Mouse (Mus musculus) limb, embryonic 11.5 days (tissue): ENCODE measurements around the gene Tmed9. TPM values are rescaled to one million over a fixed set of nuclear protein-coding genes. Genes with fewer than 3 reads are reported as not detected.
"Not testable (repeated sequence)": the region's sequence is repeated elsewhere in the genome, so short reads cannot be mapped to it uniquely, and the experiment has no call there.

ENCODE experiments used
- ATAC-seq: fragments of 200-750 bp; cut with Nextera tagmentation; 2 replicates; pipeline ENCODE4 v1.8.0; 2017; ENCODE audit warnings: low read depth; ENCODE audit not compliant: insufficient number of reproducible peaks, low FRiP score, low TSS enrichment
- DNase-seq: peaks from one replicate; pipeline ENCODE4 v3.0.0-alpha.2; 2015; ENCODE audit warnings: low spot score
- H3K27ac ChIP-seq: fragments of 300-500 bp; sonication (generic); replicated peaks from 2 replicates; pipeline ENCODE4 v1.5.1; 2014; ENCODE audit warnings: low read depth, mild to moderate bottlenecking, low read length
- H3K27me3 ChIP-seq: fragments of 300-500 bp; sonication (generic); 2 replicates; pipeline ENCODE4 v1.6.1; 2014; ENCODE audit warnings: mild to moderate bottlenecking, low read length, mixed read lengths; ENCODE audit not compliant: control insufficient read depth, insufficient read depth
- H3K36me3 ChIP-seq: fragments of 300-500 bp; sonication (generic); 2 replicates; pipeline ENCODE4 v1.6.1; 2014; ENCODE audit warnings: mild to moderate bottlenecking, low read length, moderate library complexity, mixed read lengths; ENCODE audit not compliant: control insufficient read depth, insufficient read depth
- H3K4me1 ChIP-seq: fragments of 300-500 bp; sonication (generic); 2 replicates; pipeline ENCODE4 v1.6.1; 2014; ENCODE audit warnings: low read length, mixed read lengths; ENCODE audit not compliant: control insufficient read depth, insufficient read depth
- H3K4me2 ChIP-seq: fragments of 300-500 bp; sonication (generic); 2 replicates; pipeline ENCODE4 v1.6.1; 2014; ENCODE audit warnings: low read depth, mild to moderate bottlenecking, moderate library complexity; ENCODE audit not compliant: severe bottlenecking
- H3K4me3 ChIP-seq: fragments of 300-500 bp; sonication (generic); 2 replicates; pipeline ENCODE4 v1.5.1; 2014; ENCODE audit warnings: low read depth, low read length
- H3K9ac ChIP-seq: fragments of 300-500 bp; sonication (generic); 2 replicates; pipeline ENCODE4 v1.6.1; 2014; ENCODE audit warnings: mild to moderate bottlenecking, low read length
- H3K9me3 ChIP-seq: fragments of 300-500 bp; sonication (generic); 2 replicates; pipeline ENCODE4 v1.6.1; 2016; ENCODE audit warnings: low read length; ENCODE audit not compliant: control insufficient read depth
- WGBS: fragments of 180-500 bp; shearing (Covaris S2); extraction: QIAGEN DNeasy Blood & Tissue Kit; methylation state at CpG from one replicate; pipeline ENCODE4 v1.1.7; 2014; 5-methylcytosine and 5-hydroxymethylcytosine counted together
- polyA plus RNA-seq: library from polyadenylated mRNA; unstranded; fragments of >200 nt; fragmentation: Nextera tagmentation; extraction: Ambion mirVana; gene quantifications from 2 replicates; pipeline ENCODE4 v1.2.1, GENCODE M21; 2014

The Tmed9 gene
- polyA plus RNA-seq, 1 experiment from 2014 or later: 60.9 TPM

DNA sequence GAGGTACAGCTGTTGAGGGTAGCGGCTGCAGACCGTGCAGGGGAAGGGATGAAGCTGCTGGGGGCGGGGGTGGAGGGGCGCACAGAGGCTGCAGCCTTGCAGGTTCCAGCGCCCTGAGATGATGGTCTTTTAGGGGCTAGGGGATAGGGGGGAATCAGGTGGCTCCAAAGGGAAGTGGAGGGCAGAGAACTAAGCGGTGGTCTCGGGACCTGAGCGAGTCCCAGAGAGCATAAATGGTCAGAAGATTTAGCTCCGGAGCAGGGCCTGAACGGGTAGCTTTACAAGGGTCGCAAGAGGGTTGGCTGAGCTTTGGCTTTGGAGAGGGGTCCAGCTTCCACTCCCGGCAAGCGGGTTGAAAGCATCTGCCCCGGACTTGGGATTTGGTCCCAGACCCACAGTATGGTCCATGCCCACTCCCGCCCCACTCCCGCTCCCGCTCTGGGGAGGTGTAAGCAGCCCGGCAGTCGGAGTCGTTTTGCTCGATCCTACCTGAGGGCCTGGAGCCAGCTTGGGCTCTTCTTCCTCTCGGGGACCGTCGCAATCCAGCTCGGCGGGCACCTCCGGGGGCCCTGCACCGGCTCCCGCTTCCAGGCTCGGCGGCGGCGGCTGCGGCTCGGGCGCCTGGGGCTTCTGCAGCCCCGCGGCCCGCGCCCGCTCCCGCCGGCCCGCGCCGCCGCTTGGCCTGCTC lies 3.1 kb upstream of the Tmed9 start:
- peak; percentile 69 for DNase-seq

DNA sequence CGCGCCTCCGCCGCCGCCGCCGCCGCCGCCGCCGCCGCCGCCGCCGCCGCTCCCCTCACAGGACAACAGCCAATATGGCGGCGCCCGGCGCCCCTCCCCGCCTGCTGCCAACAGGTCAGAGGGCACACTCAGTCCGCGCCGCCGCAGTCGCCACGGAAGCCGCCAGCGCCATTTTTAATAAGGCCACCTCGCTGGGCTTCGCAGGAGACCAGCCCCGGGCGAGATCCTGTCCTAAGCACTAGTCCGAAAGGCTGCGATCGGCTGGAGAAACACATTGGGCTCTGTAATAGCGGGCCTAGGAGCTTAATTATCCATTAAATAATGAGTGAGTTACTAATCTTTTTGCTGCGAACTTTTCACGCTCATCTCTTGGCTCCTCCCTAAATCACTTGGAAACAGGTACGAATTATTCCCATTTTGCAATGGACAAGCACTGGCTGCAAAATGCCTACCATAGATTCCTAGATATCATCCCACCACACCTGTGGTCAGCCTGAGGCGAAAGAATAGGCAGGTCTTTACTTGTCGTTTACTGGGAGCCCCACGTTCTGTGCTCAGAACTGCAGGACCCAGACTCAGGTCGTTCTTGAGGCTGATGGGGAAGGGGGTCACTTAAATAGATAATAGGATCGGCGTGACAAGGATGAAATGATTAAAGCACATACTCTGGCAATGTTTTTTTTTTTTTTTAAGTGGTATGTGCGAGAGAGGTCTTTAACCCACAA lies 2.3 kb upstream of the Tmed9 start, which contains the start of gene Fam193b:
Fam193b (minus strand) TSS at position 94 of the 725 bp plus-strand sequence.
- DNase-seq: peak; percentile 96
- H3K4me3 ChIP-seq: peak within 1 kb of the TSS; percentile 99
- WGBS: 3% methylated on average over 40 of the region's 47 CpGs
- peak within 1 kb of the TSS; percentile 66 for H3K4me2 ChIP-seq
- H3K9ac ChIP-seq: peak within 1 kb of the TSS; percentile 96
- peak; percentile 89 for ATAC-seq
- no peaks in the 10 kb centered on the region; the same call in 1 of the 2 replicates for H3K36me3 ChIP-seq
- peak within 1 kb of the TSS; percentile 81 for H3K27ac ChIP-seq
- H3K9me3 ChIP-seq: no peaks in the 10 kb centered on the region
- H3K4me1 ChIP-seq: peaks cover 11% of the 10 kb centered on the region
- H3K27me3 ChIP-seq: no peaks in the 10 kb centered on the region

More for the DNA sequence above, 3.1 kb upstream of the Tmed9 start:
- under 1% methylated on average over 47 of the region's 47 CpGs for WGBS
- no peaks in the 10 kb centered on the region for H3K9me3 ChIP-seq
- peak overlapping the region; percentile 99 for H3K4me3 ChIP-seq
- H3K27ac ChIP-seq: peak overlapping the region; percentile 81
- peak overlapping the region; percentile 96 for H3K9ac ChIP-seq
- peaks cover 11% of the 10 kb centered on the region for H3K4me1 ChIP-seq
- peak; percentile 62; the same call in 1 of the 2 replicates for ATAC-seq
- peaks cover 2% of the 10 kb centered on the region for H3K36me3 ChIP-seq
- H3K27me3 ChIP-seq: no peaks in the 10 kb centered on the region
- H3K4me2 ChIP-seq: peak overlapping the region; percentile 66

DNA sequence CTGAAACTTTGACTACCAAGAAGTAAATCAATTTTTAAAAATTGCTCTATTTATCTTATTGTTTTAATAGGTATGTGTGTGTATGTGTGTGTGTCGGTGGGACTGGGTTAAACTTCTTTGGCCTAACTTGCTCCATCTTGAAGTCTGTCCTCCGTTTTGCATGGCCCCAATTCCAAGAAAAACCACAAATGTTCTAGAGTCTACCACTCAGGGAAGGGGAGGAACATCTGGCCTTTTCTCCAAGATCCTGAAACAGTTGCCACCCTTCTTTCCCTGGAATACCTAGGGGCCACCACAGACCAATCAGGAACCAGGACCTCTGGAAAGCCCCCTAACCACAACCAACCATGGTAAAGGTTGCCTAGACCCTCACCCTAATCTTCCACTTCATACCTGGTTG lies 1.6 kb upstream of the Tmed9 start:
- H3K9ac ChIP-seq: no peak overlapping the region
- H3K4me3 ChIP-seq: no peak overlapping the region
- H3K4me1 ChIP-seq: peaks cover 11% of the 10 kb centered on the region
- no peaks in the 10 kb centered on the region for H3K9me3 ChIP-seq
- H3K36me3 ChIP-seq: no peaks in the 10 kb centered on the region; the same call in 1 of the 2 replicates
- H3K27me3 ChIP-seq: no peaks in the 10 kb centered on the region
- no peak overlapping the region for H3K27ac ChIP-seq
- WGBS: 89% methylated on average over 2 of the region's 2 CpGs
- ATAC-seq (no peak), DNase-seq (no peak)
- H3K4me2 ChIP-seq: no peak overlapping the region

DNA sequence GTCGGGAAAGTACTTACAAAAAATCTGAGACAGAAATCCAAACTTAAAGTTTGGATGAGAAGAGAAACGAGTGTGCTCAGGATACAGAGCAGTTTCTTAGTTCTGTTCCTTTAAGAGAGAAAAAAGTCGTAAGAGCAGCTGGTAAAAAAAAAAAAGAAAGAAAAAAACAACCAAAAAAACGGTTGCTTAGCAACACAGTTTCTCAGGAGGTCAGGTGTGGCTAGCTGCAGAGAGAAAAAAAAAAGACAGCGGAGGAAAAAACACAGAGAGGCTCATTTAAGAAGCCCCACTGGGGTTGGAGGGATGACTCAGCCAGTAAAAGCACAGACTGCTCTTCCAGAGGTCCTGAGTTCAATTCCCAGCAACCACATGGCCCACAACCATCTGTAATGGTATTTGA lies 789 bp downstream of the Tmed9 start:
- Histone ChIP-seq H3K4me2 (no peak overlapping the region), H3K27ac (no peak overlapping the region), H3K4me3 (no peak overlapping the region), H3K9ac (no peak overlapping the region), H3K9me3 (no peaks in the 10 kb centered on the region), H3K27me3 (no peaks in the 10 kb centered on the region), H3K4me1 (peaks cover 5% of the 10 kb centered on the region), H3K36me3 (no peaks in the 10 kb centered on the region)
- DNase-seq: no peak
- 79% methylated on average over 5 of the region's 5 CpGs for WGBS
- no peak for ATAC-seq

DNA sequence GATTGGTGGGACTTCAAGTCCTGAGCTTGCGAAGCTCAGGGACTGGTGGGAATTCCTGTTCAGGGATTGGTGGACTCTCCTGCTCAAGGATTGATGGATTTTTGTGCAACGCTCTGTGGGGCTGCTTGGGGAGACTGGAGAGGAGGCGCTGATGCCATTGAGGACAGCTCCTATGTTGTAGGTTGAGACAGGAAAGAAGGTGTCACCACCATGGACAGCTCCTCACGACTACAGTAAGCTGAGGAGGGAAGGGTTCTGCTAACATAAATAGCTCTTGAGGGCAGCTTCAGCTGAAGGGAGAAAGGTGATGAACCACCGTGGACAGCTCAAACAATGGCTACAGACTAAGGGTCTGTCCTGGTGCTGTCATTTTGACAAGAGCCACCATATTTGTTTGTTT lies 2.4 kb downstream of the Tmed9 start:
- Histone ChIP-seq H3K4me1 (no peaks in the 10 kb centered on the region), H3K4me3 (no peak overlapping the region), H3K9ac (no peak overlapping the region), H3K27ac (no peak overlapping the region), H3K36me3 (no peaks in the 10 kb centered on the region), H3K9me3 (no peaks in the 10 kb centered on the region), H3K4me2 (no peak overlapping the region), H3K27me3 (no peaks in the 10 kb centered on the region)
- ATAC-seq: no peak
- peak; percentile 34 for DNase-seq
- 64% methylated on average over 5 of the region's 5 CpGs for WGBS

DNA sequence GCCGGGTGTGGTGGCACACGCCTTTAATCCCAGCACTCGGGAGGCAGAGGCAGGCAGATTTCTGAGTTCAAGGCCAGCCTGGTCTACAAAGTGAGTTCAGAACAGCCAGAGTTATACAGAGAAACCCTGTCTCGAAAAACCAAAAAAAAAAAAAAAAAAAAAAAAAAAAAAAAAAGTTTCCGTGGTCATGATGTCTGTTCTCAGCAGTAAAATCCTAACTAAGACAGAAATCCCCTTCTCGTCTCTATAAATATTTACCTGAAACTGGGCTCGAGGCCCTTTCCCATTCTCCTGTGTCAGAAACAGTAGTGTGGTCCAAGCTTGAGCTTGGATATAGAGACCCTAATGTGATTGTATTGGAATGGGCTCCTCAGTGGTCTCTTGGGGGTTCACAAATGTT lies 3.3 kb downstream of the Tmed9 start:
- not testable (repeated sequence) for H3K4me3 ChIP-seq, H3K36me3 ChIP-seq, H3K27me3 ChIP-seq, H3K9me3 ChIP-seq, DNase-seq, H3K27ac ChIP-seq, H3K9ac ChIP-seq, H3K4me1 ChIP-seq, ATAC-seq, H3K4me2 ChIP-seq
- WGBS: 90% methylated on average over 7 of the region's 7 CpGs

DNA sequence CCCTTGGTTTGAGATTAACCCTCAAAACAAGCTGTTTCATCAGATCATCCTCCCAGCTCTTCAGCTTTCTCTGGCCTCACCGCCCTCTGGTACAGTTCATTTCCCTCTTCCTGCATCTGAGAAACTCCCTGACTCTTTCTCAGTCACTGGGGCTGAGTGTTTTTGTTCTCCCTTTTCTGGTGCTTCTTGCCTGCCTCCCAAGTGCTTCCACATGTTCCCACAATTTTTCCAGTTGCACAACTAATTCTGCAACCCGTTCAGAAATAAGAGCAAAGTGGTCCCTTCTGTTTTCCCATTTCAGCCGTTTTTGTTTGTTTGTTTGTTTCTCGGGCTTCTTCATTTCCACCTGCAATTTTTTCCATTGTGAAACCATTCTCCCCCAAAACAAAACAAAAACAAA lies 4.6 kb downstream of the Tmed9 start:
- no peak overlapping the region for H3K9ac ChIP-seq
- no peak overlapping the region for H3K27ac ChIP-seq
- DNase-seq: no peak
- no peaks in the 10 kb centered on the region for H3K27me3 ChIP-seq
- no peaks in the 10 kb centered on the region for H3K9me3 ChIP-seq
- H3K36me3 ChIP-seq: no peaks in the 10 kb centered on the region
- H3K4me1 ChIP-seq: no peaks in the 10 kb centered on the region
- no peak overlapping the region for H3K4me3 ChIP-seq
- no peak overlapping the region for H3K4me2 ChIP-seq
- ATAC-seq: no peak
- 77% methylated on average over 4 of the region's 4 CpGs for WGBS

DNA sequence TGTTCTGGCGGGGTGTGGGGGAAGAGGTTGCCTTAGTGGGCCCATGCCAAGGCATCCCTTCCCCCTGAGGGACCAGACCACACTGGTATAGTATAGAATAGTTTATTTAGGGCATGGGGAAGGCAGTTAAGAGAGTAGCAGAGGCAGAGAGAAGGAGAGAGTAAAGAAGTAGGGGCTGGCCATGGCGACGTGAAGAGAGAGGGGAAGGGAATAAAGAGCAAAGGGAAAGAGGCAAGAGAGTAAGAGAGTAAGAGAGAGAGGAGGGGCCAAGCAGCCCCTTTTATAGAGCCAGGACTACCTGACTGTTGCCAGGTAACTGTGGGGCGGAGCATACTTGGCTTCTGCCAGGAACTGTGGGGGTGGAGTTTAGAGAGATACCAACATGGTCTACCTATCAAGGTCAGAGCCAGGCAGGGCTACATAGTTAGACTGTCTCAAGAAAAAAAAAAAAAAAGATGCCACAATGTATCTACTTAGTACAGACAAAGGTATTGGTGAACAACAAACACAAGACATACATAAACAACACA lies 18.5 kb downstream of the Tmed9 start:
- Histone ChIP-seq H3K4me3 (no peak overlapping the region), H3K36me3 (peaks cover 8% of the 10 kb centered on the region; the same call in 1 of the 2 replicates), H3K27me3 (no peaks in the 10 kb centered on the region), H3K4me2 (no peak overlapping the region), H3K4me1 (no peaks in the 10 kb centered on the region), H3K9ac (no peak overlapping the region), H3K27ac (no peak overlapping the region), H3K9me3 (no peaks in the 10 kb centered on the region)
- no peak; the same call in 1 of the 2 replicates for ATAC-seq
- no peak for DNase-seq
- 71% methylated on average over 4 of the region's 4 CpGs for WGBS
